Mouse (Mus musculus) ES-E14 (cell line): ENCODE measurements around the gene Ranbp3.

Source experiments
- HCFC1 ChIP-seq: IDR thresholded peaks from 2 replicates; pipeline ENCODE4 v1.6.1; 2012; ENCODE audit warnings: low read length, inconsistent platforms, borderline replicate concordance; ENCODE audit not compliant: insufficient read depth
- MAFK ChIP-seq: IDR thresholded peaks from 2 replicates; pipeline ENCODE4 v1.6.1; 2014; ENCODE audit warnings: mild to moderate bottlenecking, low read depth, low read length, inconsistent platforms; ENCODE audit not compliant: insufficient read depth
- ZC3H11A ChIP-seq: IDR thresholded peaks from 2 replicates; pipeline ENCODE4 v1.6.1; 2012; ENCODE audit warnings: low read depth, mild to moderate bottlenecking, inconsistent platforms, low read length, borderline replicate concordance

GRCm38 (mm10) chr17:56681791-56682190, 8.7 kb downstream of the Ranbp3 start:
- TF ChIP-seq MAFK (no peak), ZC3H11A (no peak), HCFC1 (no peak)
